Mouse (Mus musculus) testis, adult 2 months (tissue): ENCODE data around the gene Actn4.

Source experiments
- CTCF ChIP-seq: fragments of 200-500 bp; IDR thresholded peaks from 2 replicates; pipeline ENCODE4 v1.5.1; 2012; ENCODE audit warnings: low read depth, mild to moderate bottlenecking, inconsistent platforms, low read length, moderate library complexity; ENCODE audit not compliant: control insufficient read depth, insufficient read depth, insufficient replicate concordance
- POLR2A ChIP-seq: fragments of 200-500 bp; IDR thresholded peaks from 2 replicates; pipeline ENCODE4 v1.6.1; 2012; ENCODE audit warnings: low read depth, mild to moderate bottlenecking, inconsistent platforms, low read length, moderate library complexity; ENCODE audit not compliant: control insufficient read depth

DNA sequence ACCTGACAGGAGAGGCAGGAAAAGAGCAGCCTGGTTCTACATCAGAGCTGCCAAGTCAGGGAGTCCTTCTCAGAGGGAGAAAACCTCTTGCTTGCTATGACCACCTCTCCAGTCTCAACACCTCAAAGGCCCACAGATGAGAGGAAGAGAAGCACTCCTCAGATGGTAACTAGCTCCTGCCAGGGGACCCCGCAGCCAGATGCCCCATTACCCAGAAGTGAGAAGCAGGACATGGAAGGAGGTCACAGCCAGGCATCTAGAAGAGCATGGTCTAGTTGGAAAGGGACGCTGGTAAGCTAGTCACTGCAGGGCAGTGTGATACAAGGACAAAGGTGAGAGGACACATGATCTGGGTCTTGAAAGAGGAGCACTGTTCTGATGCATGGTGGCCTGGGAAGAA, 28.3 kb downstream of the Actn4 start:
- TF ChIP-seq CTCF (no peak), POLR2A (no peak)
